Mouse (Mus musculus) CD4-positive helper T cell, adult 2 months (primary cell): ENCODE data around the gene Prss35.
A peak's percentile ranks its signal among the peaks of the same experiment; 100 is the strongest.

Experiments
- DNase-seq: peaks from one replicate; pipeline ENCODE4 v3.0.0-alpha.2; 2012; ENCODE audit warnings: low read depth, missing footprints, low spot score

The Prss35 gene

DNA sequence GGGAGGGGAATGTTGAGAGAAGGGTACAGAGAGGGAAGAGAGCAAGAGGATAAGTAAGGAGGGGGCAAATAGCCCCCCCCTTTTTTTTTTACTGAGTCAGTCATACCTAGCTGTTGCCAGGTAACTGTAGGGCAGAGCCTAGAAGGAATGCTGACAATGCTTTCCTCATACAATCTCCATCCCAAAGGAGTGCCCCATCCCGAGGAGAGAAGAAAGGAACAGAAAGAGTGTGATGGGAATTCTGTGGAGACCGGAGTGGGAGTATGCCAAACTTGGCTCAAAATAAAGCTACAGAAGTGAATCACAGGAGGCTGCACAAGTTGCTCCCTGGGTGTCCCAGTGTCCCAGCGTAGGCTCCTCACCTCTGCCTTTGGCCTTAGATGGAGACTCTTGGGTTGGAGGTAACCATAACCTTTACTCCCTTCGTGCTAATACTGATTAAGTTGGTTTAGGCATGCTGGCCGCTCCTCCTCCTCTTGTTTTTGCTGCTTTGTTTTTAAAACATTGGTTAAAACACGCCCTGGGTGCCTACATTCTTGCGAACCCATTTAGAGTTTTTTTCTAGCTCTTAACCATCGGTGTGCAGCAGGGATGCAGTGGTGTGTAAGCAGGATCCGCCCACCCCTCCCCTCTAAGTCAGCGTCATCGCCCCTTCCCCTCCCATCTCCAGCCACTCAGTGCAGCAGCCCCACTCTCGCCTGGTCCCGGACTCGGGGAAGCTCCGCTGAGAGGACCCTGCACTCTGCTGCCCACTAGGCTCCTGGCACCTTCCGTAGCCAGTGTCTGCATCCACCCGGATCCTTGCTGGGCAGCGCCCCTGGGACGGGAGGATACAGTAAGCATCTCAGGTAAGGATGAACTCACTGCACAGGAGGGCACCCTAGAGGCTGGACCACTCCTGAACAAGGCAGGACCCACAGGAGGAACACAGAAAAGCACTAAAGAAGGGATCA lies at the start of gene Prss35:
Prss35 (plus strand) TSS at position 691 of the 953 bp plus-strand sequence.
- no peak for DNase-seq

DNA sequence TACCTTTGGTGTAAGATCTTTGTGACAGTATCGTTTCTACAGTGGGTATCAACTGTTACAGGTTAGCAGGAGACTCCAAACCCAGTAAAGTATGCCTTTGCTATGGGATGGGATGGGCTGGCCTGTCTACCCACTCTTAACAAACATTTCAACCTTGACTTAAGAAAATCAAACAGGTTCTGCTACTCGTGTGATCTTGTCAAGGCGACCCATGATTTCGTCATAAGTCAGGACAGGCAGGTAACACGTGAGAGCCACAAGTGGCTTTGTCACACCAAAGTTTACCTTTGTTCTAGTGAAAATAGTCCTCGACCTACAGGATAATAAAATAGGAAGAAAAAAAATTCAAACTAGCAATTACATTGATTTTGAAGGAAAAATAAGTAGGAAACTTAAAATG lies 49.5 kb upstream of the Prss35 start:
- DNase-seq: no peak

DNA sequence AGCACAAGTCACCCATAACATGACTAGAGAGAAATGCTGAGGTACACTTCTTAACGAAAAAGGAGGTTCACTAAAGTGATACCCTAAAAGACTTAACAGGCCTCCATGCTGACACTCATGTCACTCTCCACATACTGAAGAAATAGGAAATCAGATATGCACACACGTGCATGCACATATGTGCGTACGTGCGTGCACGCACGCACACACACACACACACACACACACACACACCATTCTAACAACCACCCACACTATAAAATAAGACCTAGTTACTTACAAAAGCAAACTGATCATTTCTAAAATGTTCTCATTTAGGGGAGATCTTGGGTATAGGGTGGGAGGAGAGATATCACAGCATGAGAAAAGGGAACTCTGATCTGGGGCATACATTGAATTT lies 48.8 kb upstream of the Prss35 start:
- DNase-seq: no peak

DNA sequence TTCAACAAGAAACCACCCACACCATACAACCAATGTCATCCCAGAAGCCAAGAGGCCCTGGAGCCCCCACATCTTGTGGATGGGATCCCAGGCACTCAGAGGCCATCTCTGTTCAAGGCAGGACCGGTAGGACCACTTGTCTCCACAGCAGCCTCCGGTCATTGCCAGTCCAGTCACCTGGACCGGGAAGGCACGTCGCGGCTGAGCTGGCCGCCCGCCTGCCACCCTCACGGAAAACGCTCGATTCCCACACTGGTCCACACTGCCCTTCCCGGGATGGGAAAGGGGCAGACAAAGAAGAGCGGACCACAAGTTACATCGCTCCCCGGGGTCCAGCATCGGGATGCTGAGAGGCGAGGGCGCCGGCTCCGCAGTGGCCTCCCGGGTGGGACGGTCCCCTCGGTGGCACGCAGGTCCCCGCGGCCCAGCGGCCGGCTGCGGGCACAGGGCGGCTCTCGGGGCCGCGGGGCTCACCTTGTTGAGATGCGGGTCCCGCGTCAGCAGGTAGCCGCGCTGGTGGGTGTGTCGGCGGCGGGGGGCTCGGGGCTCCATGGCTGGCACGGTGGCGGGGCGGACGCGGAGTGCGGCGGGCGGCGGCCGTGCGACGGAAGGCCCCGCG lies 48.1 kb upstream of the Prss35 start:
- DNase-seq: no peak

DNA sequence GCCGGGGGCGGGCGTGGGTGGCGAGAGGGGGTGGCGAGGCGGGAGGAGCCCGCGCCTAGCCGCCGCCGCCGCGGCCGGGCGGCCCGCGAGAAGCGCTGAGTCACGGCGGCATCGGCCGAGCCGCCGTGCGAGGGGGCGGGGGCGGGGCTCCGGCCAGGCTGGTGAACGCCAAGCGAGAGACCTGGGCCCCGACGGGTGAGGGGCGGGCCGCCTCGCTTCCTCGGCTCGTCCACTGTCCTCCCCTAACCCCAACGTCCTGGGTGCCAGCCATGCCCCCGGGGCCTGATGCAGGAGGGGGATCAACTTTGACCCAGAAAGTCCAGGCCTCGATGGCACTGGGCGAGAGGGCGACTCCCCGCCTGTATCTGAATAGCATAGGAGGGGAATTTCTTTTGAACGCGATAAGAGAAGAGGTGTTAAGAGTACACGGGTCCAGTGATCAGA lies 47.6 kb upstream of the Prss35 start, which contains the start of gene Me1:
Me1 (minus strand) TSS at position 136 of the 444 bp plus-strand sequence.
- DNase-seq: peak; percentile 3

DNA sequence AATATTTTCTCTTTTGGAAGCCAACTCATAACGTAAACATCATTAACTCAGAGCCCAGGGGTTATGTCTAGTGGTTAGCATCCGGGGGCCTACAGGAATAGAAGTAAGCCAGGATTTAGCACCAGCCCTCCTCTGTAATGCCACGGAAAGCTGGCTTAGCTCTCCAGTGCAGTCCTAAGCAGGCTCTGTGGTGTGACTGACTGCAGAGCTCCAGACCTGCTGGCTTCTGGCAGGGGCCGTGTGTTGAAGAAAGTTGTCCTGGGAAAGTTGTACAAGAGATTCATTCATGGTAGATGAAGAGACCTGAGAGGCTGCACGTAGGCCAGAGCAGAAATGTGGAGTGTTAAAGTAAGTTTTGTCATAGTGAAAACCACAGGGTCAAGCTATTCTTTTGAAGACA lies 42.2 kb upstream of the Prss35 start:
- no peak for DNase-seq

DNA sequence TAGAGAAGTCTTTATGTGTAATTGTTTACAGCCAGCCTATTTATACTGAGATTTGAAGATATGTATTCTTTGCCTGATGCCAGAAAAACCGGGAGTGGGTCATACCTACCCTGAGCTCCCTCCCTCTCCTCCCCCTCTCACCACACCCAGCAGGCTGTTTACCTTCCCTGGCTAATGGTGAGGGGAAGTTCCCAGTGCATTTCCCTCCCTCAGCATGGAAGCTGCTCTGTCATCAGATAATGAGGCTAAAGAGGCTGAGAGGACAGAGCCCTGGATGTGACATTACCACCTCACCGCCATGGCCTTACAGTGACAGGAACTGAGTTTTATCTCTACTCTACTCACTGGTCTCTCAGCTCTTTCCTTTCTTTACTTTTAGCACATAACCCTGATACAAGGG lies 41.6 kb upstream of the Prss35 start:
- DNase-seq: no peak

DNA sequence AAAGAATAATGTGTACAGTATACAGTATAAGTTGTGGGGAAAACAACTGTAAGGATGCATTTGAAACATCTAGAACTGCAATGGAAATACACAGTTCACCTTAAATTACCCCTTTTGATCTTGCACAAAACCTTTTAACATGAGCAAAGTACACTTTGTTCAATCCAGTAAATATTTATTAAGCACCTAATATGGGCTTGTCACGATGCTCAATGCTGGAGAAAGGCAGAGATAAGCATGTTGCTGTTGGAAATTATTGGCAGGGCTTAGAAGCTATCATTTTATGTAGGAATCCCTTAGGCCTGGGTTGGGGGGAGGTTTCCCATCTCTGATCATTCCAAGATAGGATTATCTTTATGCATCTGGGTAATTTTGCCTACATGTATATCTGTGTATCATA lies 36.0 kb upstream of the Prss35 start:
- DNase-seq: no peak

DNA sequence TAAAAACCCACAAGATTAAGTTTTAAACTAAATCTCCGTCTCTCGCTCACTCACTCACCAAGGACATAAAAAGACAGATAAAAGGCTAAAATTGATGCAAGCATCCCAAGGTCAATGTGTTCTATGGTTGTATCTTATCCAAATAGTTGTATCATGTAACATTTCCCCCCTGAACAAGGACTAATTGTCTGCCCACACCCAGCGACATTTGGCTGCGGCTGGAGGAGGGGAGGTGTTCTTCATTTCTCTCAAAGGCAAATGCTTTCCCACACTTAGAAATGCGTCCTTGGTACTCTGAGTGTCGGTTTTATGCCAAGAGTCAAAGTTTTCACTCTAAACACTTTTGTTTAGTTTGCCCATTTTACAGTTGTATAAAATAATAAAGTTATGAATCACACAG lies 34.5 kb upstream of the Prss35 start:
- DNase-seq: no peak

DNA sequence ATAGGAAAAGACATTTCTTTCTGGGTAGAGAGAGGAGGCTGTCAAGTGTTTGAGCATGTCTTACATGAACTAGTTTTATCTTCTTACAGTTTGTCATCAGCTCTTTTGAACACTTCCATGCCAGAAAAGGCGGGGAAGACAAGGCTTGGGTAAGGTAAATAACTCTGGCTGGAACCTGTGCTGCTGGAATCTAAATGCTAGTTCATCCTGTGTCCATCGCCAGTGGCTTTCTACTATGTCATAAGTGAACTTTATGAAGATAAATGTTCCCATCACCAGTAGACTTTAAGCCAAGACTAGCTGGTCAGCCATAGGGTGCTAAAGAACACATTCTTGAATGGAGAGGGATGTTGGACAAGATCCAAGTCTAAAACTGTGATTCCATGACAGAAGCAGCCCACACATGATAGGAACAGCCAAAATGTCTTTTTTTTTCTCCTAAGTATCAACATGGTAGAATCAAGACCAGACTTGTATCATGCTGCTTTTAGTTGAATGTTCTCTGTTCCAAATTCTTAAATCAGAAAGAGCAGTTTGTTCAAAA lies 33.3 kb upstream of the Prss35 start:
- DNase-seq: no peak

DNA sequence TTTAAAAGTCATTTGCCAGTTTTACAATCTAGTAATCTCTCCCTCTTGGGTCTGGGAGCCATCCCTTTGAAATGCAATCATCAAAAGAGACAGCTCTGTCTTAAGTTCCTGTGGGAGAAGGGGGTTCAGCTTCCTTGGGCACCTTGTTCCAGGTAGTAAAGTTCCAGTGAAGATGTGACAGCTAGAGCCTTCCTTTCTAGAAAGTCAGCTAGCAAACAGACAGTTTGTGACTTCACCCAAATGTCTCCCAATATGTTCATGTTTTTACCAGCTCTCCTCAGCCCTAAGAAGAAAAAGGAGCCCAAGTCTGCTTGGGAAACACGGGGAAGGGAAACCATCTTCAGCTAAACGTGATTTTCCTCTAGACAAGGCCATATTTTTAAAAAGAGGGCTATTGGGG lies 30.8 kb upstream of the Prss35 start:
- no peak for DNase-seq

DNA sequence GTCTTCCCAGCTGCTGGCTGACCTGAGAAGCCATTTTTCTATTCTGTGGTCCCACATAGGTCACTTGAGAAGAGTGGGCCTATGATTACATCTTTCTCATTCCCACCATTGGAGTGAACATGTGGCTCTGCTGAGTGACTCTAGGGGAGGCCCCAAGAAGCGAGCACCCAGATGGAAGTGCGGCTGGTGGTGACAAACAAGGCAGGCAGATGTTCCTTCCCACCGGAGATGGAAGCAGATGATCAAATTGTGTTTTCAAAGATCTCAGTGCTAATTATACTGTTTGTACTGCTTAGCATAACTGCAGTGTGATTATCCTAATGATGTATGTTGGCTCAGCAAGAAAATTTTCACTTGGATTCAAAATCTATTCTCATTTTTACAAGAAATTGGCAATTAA lies 29.4 kb upstream of the Prss35 start:
- DNase-seq: no peak

DNA sequence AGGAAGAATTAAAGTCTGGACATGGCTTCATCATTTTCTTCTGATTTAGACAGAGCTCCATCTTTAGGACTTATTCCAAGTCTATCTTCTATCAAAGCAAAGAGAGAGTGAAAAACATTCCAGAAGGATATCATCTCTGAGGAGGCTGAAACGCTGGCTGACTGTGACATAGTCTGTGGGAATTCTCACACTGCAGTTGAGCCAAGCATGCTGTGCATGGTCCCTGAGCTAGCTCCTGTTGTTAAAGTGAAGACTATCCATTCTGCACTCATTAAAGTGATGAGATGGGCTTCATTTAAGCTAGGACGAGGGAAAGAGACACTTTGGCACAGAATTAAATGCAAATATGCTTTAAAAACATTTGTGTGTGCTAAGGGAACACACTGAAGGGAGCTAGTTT lies 26.9 kb upstream of the Prss35 start:
- DNase-seq: no peak

DNA sequence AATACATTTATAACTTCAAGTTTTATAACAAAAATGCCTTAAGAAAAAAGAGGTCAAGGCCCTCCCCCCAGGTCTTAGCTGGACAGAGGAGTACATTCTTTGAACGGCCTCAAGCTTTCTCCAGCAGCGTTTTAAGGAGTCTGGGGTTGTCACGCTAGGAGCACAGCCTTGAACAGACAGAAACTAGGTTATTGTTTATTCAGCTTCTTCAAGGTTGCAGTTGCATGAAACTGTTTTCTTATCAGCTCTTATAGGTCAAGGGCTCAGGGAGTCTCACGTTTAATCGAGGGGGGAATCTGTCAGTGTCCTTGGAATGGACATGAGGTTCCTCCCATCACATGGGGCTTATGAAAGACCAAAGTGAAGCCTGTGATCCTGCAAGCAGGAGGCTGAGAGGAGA lies 26.3 kb upstream of the Prss35 start:
- DNase-seq: no peak

DNA sequence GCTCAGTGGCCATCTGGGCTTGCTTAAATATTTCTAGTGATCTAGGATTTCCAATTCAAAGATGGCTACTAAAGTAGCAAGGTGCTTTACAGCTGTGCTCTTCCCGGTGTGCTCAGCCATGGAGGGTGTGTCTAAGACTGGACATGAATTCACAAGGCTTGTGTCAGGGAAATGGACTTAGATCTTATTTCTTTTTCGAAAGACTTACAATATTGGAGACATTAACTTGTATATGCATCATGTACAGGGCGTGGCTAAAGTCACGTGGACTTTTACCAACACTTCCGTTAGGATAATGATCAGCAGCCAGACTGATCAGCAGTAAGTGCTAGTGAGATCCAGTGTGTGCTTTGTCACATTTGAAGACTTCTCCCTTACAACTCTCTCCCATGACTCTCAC lies 23.2 kb upstream of the Prss35 start:
- DNase-seq: no peak

DNA sequence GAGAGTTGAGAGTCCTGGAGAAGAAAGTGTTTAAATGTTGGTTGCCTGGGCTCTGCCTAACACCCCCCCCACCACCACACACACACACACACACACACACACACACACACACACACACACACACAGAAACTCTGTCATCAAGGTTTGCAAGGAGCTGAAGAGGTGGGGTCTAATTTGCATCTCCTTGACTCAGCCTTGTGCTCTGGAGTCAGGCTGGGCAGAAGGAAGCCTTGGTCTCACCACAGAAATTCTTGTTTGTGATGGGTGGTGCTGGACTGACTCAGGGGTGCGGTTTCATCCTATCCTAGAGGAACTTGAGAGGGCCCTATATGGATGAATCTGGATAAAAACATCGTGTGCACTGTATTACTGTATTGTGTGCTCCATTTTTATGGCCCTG lies 22.7 kb upstream of the Prss35 start:
- no peak for DNase-seq

DNA sequence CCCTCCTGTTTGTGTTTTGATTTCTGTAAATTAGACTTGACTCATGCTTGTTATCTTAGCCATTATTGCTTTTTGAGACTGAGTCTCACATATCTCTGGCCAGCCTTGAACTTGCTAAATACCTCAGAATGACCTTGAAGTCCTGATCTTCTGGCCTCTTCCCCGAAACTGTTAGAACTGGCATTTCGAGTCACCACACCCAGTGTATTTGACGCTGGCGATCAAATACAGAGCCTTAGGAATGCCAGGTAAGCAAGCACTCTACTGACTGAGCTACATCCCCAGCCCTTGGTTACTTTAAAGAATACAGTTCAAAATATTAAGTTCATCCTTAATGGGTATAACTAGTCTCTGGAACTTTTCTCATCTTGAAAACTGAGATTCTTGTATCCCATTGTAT lies 18.4 kb upstream of the Prss35 start:
- DNase-seq: no peak

DNA sequence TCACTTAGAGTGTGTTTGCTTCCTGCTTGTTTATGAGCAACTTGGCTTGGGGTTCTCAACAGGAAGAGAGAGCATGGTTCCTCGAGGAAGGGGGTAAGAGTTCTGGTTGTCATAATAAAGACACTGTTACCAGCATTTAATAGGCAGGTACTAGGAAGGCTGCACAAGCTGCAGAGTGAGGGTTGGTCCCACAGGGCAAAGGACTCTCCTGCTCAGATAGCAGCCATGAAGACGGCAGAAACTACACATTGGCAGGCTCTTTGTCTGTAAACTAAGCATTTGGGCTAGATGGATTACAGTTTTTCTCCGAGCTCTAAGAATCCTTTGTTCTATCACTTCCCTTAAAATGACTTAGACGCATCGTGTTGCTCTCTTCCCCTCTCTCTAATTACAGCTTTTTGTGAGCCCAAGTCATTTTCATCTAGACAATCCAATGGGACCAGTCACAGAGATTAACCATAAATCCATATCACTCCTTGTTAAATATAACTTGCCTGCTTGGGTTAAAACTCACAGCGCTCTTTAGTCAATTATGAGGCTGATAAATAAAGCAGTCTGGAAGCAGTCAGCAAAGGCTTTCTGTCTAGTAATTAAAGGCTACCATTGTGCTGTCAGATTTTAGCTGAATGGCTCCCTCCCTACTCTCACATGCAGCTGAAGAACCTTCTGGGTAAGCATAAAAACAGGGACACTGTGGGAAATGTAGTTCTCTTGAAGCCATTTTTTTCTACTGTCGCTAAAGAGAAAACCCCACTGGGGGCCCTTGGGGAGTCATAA lies 17.7 kb upstream of the Prss35 start:
- DNase-seq: no peak

DNA sequence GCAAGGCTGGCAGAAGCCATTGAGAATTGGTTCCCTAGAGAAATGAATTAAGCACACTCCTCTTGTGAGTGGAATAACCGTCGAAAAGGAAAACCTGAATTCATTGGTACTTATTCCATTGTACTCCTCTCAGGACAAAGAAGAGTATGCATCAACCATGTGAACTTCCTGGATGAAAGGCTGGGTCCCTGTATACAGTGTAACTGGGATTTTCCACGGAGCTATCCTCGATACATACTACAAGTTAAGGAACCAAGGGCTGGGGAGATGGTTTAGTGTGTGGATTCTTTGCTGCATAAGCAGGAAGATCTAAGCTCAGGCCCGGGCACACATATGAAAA lies 17.1 kb upstream of the Prss35 start:
- no peak for DNase-seq

DNA sequence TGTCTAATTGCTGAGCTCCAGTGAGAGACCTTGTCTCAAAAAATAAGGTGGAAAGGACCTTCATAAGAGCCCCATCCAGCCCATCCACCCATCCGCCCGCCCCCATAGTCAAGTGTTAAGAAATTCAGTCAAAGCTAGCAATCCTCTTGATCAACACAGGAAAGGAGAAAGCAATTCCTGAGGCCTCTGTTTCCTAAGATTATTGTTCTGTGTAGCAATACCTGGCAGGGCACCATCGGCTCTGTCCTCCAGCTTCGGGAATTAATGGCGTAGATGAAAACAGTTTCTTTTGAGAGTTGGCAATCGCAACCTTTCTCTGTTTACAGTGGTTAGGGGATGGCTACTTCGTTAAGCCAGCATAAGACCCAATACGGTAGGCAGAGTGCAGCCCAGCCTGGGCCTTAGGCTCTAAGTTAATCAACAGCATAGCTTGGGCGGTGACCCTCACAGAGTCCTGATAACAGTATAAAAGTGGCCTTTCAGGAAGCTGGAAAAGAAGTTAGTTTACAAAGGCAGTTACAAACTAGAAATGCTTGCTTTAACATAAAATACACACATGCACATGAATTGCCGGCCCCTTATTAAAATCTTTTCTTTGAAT lies 15.1 kb upstream of the Prss35 start:
- no peak for DNase-seq

DNA sequence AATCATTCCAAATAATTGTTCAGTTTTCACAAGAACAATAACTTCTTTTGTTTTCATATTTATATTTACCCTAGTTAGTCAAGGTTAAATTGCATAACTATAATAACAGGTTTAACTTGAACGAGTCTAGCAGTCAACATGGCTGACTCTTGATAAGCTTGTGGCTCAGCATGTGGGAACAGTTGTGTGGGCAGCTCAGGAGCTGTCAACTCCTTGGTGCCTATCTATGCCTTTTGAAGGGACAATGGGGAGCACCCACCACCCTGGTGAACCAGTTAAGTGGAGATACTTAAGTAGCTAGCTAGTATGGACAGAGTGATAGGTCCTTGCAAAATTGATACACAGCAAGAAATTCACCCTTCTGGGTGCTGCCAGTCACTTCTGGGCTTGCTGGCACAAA lies 14.4 kb upstream of the Prss35 start:
- DNase-seq: no peak

DNA sequence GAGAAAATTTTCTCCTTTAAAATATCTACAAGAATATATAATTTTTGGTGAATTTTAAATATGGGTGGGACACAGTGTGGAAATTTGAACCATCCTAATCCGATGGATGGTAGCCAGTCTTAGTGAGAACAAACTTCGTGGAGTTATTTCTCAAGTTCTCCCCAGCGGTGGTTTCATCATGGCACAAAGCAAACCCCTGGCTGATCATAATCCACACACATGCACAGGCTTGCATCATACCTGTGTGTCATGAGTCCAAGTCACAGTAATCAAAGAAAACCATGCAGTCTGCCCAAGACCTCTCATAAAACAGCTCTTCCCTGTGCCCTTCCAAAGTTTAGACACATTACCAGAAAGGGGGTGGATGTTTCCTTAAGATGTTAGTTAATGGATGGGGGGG lies 13.6 kb upstream of the Prss35 start:
- DNase-seq: no peak
